Mouse (Mus musculus) neural tube, embryonic 15.5 days (tissue): ENCODE results near the gene Atmin. TPM values are rescaled to one million over a fixed set of nuclear protein-coding genes. Genes with fewer than 3 reads are reported as not detected.

Experiments
- ATAC-seq: fragments of 200-750 bp; cut with Nextera tagmentation; 2 replicates; pipeline ENCODE4 v1.8.0; 2017; ENCODE audit warnings: mild to moderate bottlenecking, moderate TSS enrichment, moderate library complexity; ENCODE audit not compliant: low FRiP score
- H3K27ac ChIP-seq: fragments of 300-500 bp; sonication (generic); replicated peaks from 2 replicates; pipeline ENCODE4 v1.5.1; 2015; ENCODE audit warnings: mild to moderate bottlenecking, inconsistent platforms
- H3K27me3 ChIP-seq: fragments of 300-500 bp; sonication (generic); replicated peaks from 2 replicates; pipeline ENCODE4 v1.6.1; 2015; ENCODE audit warnings: inconsistent platforms
- H3K36me3 ChIP-seq: fragments of 300-500 bp; sonication (generic); 2 replicates; pipeline ENCODE4 v1.6.1; 2015; ENCODE audit warnings: inconsistent platforms
- H3K4me1 ChIP-seq: fragments of 300-500 bp; sonication (generic); 2 replicates; pipeline ENCODE4 v1.6.1; 2015; ENCODE audit warnings: inconsistent platforms
- H3K4me2 ChIP-seq: fragments of 300-500 bp; sonication (generic); 2 replicates; pipeline ENCODE4 v1.6.1; 2015; ENCODE audit warnings: inconsistent platforms, mild to moderate bottlenecking, moderate library complexity
- H3K4me3 ChIP-seq: fragments of 300-500 bp; sonication (generic); replicated peaks from 2 replicates; pipeline ENCODE4 v1.5.1; 2015; ENCODE audit warnings: mild to moderate bottlenecking, inconsistent platforms
- H3K9ac ChIP-seq: fragments of 300-500 bp; sonication (generic); replicated peaks from 2 replicates; pipeline ENCODE4 v1.6.1; 2015; ENCODE audit warnings: mild to moderate bottlenecking, inconsistent platforms
- H3K9me3 ChIP-seq: fragments of 300-500 bp; sonication (generic); replicated peaks from 2 replicates; pipeline ENCODE4 v1.6.1; 2016; ENCODE audit warnings: inconsistent platforms
- WGBS: fragments of 180-500 bp; shearing (Covaris S2); methylation state at CpG from one replicate; pipeline ENCODE4 v1.1.7; 2015; ENCODE audit warnings: mixed read lengths; 5-methylcytosine and 5-hydroxymethylcytosine counted together
- polyA plus RNA-seq: library from polyadenylated mRNA; unstranded; fragments of >200 nt; fragmentation: Nextera tagmentation; extraction: Ambion mirVana; gene quantifications from 2 replicates; pipeline ENCODE4 v1.2.1, GENCODE M21; 2015

The Atmin gene
- polyA plus RNA-seq, 1 experiment from 2014 or later: 19.6 TPM

- peak within 1 kb of the TSS; percentile 86 for H3K4me3 ChIP-seq
- H3K4me2 ChIP-seq: peak within 1 kb of the TSS; percentile 96
- peaks cover 2% of the 10 kb centered on the region; the same call in 1 of the 2 replicates for H3K36me3 ChIP-seq
- H3K9me3 ChIP-seq: no peaks in the 10 kb centered on the region
- 0 out of 2 replicates have a peak, but pooled peaks cover 2% of the 10 kb centered on the region for H3K27me3 ChIP-seq
- peaks cover 19% of the 10 kb centered on the region for H3K4me1 ChIP-seq
- WGBS: under 1% methylated on average over 56 of the region's 56 CpGs
- ATAC-seq: peak; percentile 100
- H3K27ac ChIP-seq: peak within 1 kb of the TSS; percentile 79
- peak within 1 kb of the TSS; percentile 60 for H3K9ac ChIP-seq
Measured at GRCm38 (mm10) chr8:116993095-116993867, 50.1 kb downstream of the Atmin start, which contains the start of gene Gcsh. TSS of gene Gcsh (minus strand) at chr8:116993537.

- ATAC-seq: no peak
- no peaks in the 10 kb centered on the region for H3K36me3 ChIP-seq
- peak overlapping the region; percentile 55; the same call in 1 of the 2 replicates for H3K9ac ChIP-seq
- H3K4me1 ChIP-seq: peaks cover 19% of the 10 kb centered on the region
- H3K4me3 ChIP-seq: peak overlapping the region; percentile 86
- no peaks in the 10 kb centered on the region for H3K9me3 ChIP-seq
- H3K27me3 ChIP-seq: 0 out of 2 replicates have a peak, but pooled peaks cover 2% of the 10 kb centered on the region
- H3K27ac ChIP-seq: peak overlapping the region; percentile 79
- WGBS: 59% methylated on average over 11 of the region's 11 CpGs
- peak overlapping the region; percentile 96 for H3K4me2 ChIP-seq
Measured at GRCm38 (mm10) chr8:116994016-116994716, 51.0 kb downstream of the Atmin start.

Other genes starting within 250 kb of the Atmin start
- 10.6 and 11.3 TPM in 2 replicates for gene Cdyl2, start 210.4 kb upstream of the Atmin start, polyA plus RNA-seq
- 39.4 and 40.1 TPM in 2 replicates for gene Cmc2, start 21.9 kb upstream of the Atmin start, polyA plus RNA-seq
- 7.4 and 13.7 TPM in 2 replicates for gene Cenpn, start 21.7 kb upstream of the Atmin start, polyA plus RNA-seq
- 5.9 and 7.0 TPM in 2 replicates for gene 1700030J22Rik, start 35.6 kb downstream of the Atmin start, polyA plus RNA-seq
- gene Gcsh, start 50.1 kb downstream of the Atmin start, polyA plus RNA-seq: 108 and 116 TPM in 2 replicates
- 0.10 and 0.19 TPM in 2 replicates for gene Pkd1l2, start 139.1 kb downstream of the Atmin start, polyA plus RNA-seq
- gene Bco1, start 152.5 kb downstream of the Atmin start, polyA plus RNA-seq: 0.14 and 0.40 TPM in 2 replicates
- 2.2 and 2.3 TPM in 2 replicates for gene Gan, start 214.7 kb downstream of the Atmin start, polyA plus RNA-seq